Mouse (Mus musculus) activated CD4-positive, CD25-positive, alpha-beta regulatory T cell, adult 4 months (primary cell): ENCODE data around the gene Ndufs5. TPM values are rescaled to one million over a fixed set of nuclear protein-coding genes. Genes with fewer than 3 reads are reported as not detected.
A peak's percentile ranks its signal among the peaks of the same experiment; 100 is the strongest.

ENCODE experiments used
- ATAC-seq: one replicate; pipeline ENCODE4 v1.8.0; 2017
- polyA plus RNA-seq, 2 experiments: library from polyadenylated mRNA; unstranded; fragments of 100-300 nt; shearing (Covaris generic); gene quantifications; one replicate each; pipeline ENCODE4 v1.2.1; 2017

Gene Ndufs5
- polyA plus RNA-seq, 2 experiments from 2014 or later, result 148 to 159 TPM

- ATAC-seq, result no peak
These were observed 30.8 kb downstream of the Ndufs5 start for GRCm38 (mm10) chr4:123687025-123687781.

GRCm38 (mm10) chr4:123686368-123687024 lies 31.5 kb downstream of the Ndufs5 start:
- ATAC-seq, result no peak

- ATAC-seq, result no peak
These were observed 32.3 kb downstream of the Ndufs5 start for GRCm38 (mm10) chr4:123685506-123686242.

- no peak for ATAC-seq
These were observed 33.0 kb downstream of the Ndufs5 start for GRCm38 (mm10) chr4:123685046-123685445.

- ATAC-seq, result no peak
These were observed 33.7 kb downstream of the Ndufs5 start, which contains the start of gene Macf1 for GRCm38 (mm10) chr4:123684260-123684659. TSS of gene Macf1 (minus strand) at chr4:123684360.

GRCm38 (mm10) chr4:123682291-123682690 lies 35.7 kb downstream of the Ndufs5 start:
- no peak for ATAC-seq

- ATAC-seq, result no peak
These were observed 37.0 kb downstream of the Ndufs5 start for GRCm38 (mm10) chr4:123680962-123681361.

GRCm38 (mm10) chr4:123677060-123677804 lies 40.8 kb downstream of the Ndufs5 start:
- no peak for ATAC-seq

- no peak for ATAC-seq
These were observed 47.4 kb downstream of the Ndufs5 start for GRCm38 (mm10) chr4:123670598-123670997.

GRCm38 (mm10) chr4:123669696-123670095 lies 48.3 kb downstream of the Ndufs5 start:
- ATAC-seq, result no peak

GRCm38 (mm10) chr4:123667260-123667867 lies 50.6 kb downstream of the Ndufs5 start:
- no peak for ATAC-seq

GRCm38 (mm10) chr4:123666517-123666916 lies 51.5 kb downstream of the Ndufs5 start:
- ATAC-seq, result no peak

GRCm38 (mm10) chr4:123665681-123666278 lies 52.2 kb downstream of the Ndufs5 start:
- ATAC-seq, result no peak

GRCm38 (mm10) chr4:123664951-123665661 lies 52.9 kb downstream of the Ndufs5 start:
- no peak for ATAC-seq

- peak; percentile 91 for ATAC-seq
These were observed 53.7 kb downstream of the Ndufs5 start for GRCm38 (mm10) chr4:123664021-123664950.

GRCm38 (mm10) chr4:123663688-123663965 lies 54.4 kb downstream of the Ndufs5 start:
- ATAC-seq, result no peak

GRCm38 (mm10) chr4:123662914-123663687 lies 54.9 kb downstream of the Ndufs5 start:
- no peak for ATAC-seq
